Mouse (Mus musculus): ENCODE measurements around the gene Eepd1. TPM values are rescaled to one million over a fixed set of nuclear protein-coding genes. Genes with fewer than 3 reads are reported as not detected.

Gene Eepd1
- polyA plus RNA-seq, 1 experiment from 2014 or later: 5.8 TPM

DNA sequence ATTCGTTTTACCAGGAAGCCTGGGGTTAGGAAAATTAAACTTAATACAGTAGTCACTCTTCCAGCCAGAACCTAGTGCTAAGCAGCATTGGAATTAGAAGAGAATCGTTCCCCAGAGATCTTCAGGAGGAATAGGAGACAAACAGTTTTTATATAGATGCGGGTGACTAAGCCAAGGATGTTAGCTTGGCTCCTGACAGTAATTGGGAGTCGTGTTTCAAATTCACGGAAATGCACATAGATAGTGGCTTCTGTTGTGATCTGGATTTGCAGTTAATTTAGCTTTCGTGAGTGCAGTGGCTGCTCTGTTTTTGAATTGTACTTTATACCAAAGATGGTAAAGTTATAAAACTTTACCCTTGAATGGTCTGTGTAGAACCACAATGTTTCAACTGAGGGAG lies 73.9 kb downstream of the Eepd1 start:
- no peak overlapping the region for H3K4me2 ChIP-seq (replicated peaks; ENCODE audit: low read depth, low read length)
- no peak overlapping the region for H3K4me3 ChIP-seq (ENCODE audit: low read depth, low read length)
- H3K36me3 ChIP-seq (ENCODE audit: control insufficient read depth, insufficient read depth, low read length): no peaks in the 10 kb centered on the region
- no peaks in the 10 kb centered on the region for H3K9me3 ChIP-seq (ENCODE audit: control insufficient read depth, low read length)
- no peaks in the 10 kb centered on the region for H3K27me3 ChIP-seq (ENCODE audit: control insufficient read depth, insufficient read depth, low read length)
- no peak overlapping the region for H3K27ac ChIP-seq (ENCODE audit: low read depth, low read length)
- no peak for ATAC-seq (ENCODE audit: low FRiP score)
- H3K4me1 ChIP-seq (replicated peaks; ENCODE audit: control insufficient read depth, insufficient read depth, low read length): no peaks in the 10 kb centered on the region
- H3K9ac ChIP-seq (ENCODE audit: low read depth, low read length): no peak overlapping the region
- DNase-seq (ENCODE audit: low spot score): no peak
- WGBS: 84% methylated on average over 6 of the region's 6 CpGs

GRCm38 (mm10) chr9:25556008-25556407 lies 74.7 kb downstream of the Eepd1 start:
- Histone ChIP-seq H3K4me3 (ENCODE audit: low read depth, low read length) (no peak overlapping the region), H3K9me3 (ENCODE audit: control insufficient read depth, low read length) (no peaks in the 10 kb centered on the region), H3K4me1 (replicated peaks; ENCODE audit: control insufficient read depth, insufficient read depth, low read length) (no peaks in the 10 kb centered on the region), H3K36me3 (ENCODE audit: control insufficient read depth, insufficient read depth, low read length) (no peaks in the 10 kb centered on the region), H3K9ac (ENCODE audit: low read depth, low read length) (no peak overlapping the region), H3K27me3 (ENCODE audit: control insufficient read depth, insufficient read depth, low read length) (no peaks in the 10 kb centered on the region), H3K27ac (ENCODE audit: low read depth, low read length) (no peak overlapping the region), H3K4me2 (replicated peaks; ENCODE audit: low read depth, low read length) (no peak overlapping the region)
- DNase-seq (ENCODE audit: low spot score) (no peak), ATAC-seq (ENCODE audit: low FRiP score) (no peak)
- WGBS: 93% methylated on average over 3 of the region's 3 CpGs

DNA sequence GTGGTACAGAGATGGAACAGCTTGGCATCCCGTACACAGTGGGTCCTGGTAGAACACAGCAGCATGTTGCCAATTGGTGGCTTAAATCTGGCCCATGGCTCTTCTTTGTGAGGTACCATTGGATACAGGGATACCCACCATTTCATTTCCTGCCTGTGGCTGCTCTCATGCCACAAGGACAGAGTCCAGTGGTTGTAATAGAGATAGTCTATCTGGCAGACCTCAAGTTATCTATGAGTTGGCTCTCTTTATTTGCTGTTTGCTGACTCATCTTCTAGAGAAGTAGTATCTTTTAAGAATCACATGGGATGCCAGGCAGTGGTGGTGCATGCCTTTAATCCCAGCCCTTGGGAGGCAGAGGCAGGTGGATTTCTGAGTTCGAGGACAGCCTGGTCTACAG lies 76.0 kb downstream of the Eepd1 start:
- ATAC-seq (ENCODE audit: low FRiP score): no peak
- no peak overlapping the region for H3K4me3 ChIP-seq (ENCODE audit: low read depth, low read length)
- H3K4me1 ChIP-seq (replicated peaks; ENCODE audit: control insufficient read depth, insufficient read depth, low read length): no peaks in the 10 kb centered on the region
- 91% methylated on average over 2 of the region's 2 CpGs for WGBS
- H3K36me3 ChIP-seq (ENCODE audit: control insufficient read depth, insufficient read depth, low read length): no peaks in the 10 kb centered on the region
- DNase-seq (ENCODE audit: low spot score): no peak
- H3K4me2 ChIP-seq (replicated peaks; ENCODE audit: low read depth, low read length): no peak overlapping the region
- no peaks in the 10 kb centered on the region for H3K27me3 ChIP-seq (ENCODE audit: control insufficient read depth, insufficient read depth, low read length)
- H3K27ac ChIP-seq (ENCODE audit: low read depth, low read length): no peak overlapping the region
- no peaks in the 10 kb centered on the region for H3K9me3 ChIP-seq (ENCODE audit: control insufficient read depth, low read length)
- H3K9ac ChIP-seq (ENCODE audit: low read depth, low read length): no peak overlapping the region

GRCm38 (mm10) chr9:25558834-25559233 lies 77.5 kb downstream of the Eepd1 start:
- H3K27ac ChIP-seq (ENCODE audit: low read depth, low read length): no peak overlapping the region
- H3K4me1 ChIP-seq (replicated peaks; ENCODE audit: control insufficient read depth, insufficient read depth, low read length): no peaks in the 10 kb centered on the region
- H3K4me2 ChIP-seq (replicated peaks; ENCODE audit: low read depth, low read length): no peak overlapping the region
- WGBS: 92% methylated on average over 3 of the region's 3 CpGs
- H3K9ac ChIP-seq (ENCODE audit: low read depth, low read length): no peak overlapping the region
- DNase-seq (ENCODE audit: low spot score): no peak
- ATAC-seq (ENCODE audit: low FRiP score): no peak
- no peaks in the 10 kb centered on the region for H3K36me3 ChIP-seq (ENCODE audit: control insufficient read depth, insufficient read depth, low read length)
- H3K9me3 ChIP-seq (ENCODE audit: control insufficient read depth, low read length): no peaks in the 10 kb centered on the region
- H3K27me3 ChIP-seq (ENCODE audit: control insufficient read depth, insufficient read depth, low read length): no peaks in the 10 kb centered on the region
- no peak overlapping the region for H3K4me3 ChIP-seq (ENCODE audit: low read depth, low read length)

GRCm38 (mm10) chr9:25560016-25560758 lies 78.8 kb downstream of the Eepd1 start:
- Histone ChIP-seq H3K27me3 (ENCODE audit: control insufficient read depth, insufficient read depth, low read length) (no peaks in the 10 kb centered on the region), H3K9me3 (ENCODE audit: control insufficient read depth, low read length) (no peaks in the 10 kb centered on the region), H3K27ac (ENCODE audit: low read depth, low read length) (no peak overlapping the region), H3K9ac (ENCODE audit: low read depth, low read length) (no peak overlapping the region), H3K36me3 (ENCODE audit: control insufficient read depth, insufficient read depth, low read length) (no peaks in the 10 kb centered on the region), H3K4me2 (replicated peaks; ENCODE audit: low read depth, low read length) (no peak overlapping the region), H3K4me1 (replicated peaks; ENCODE audit: control insufficient read depth, insufficient read depth, low read length) (no peaks in the 10 kb centered on the region), H3K4me3 (ENCODE audit: low read depth, low read length) (no peak overlapping the region)
- 90% methylated on average over 9 of the region's 9 CpGs for WGBS
- DNase-seq (ENCODE audit: low spot score) (no peak), ATAC-seq (ENCODE audit: low FRiP score) (no peak)

DNA sequence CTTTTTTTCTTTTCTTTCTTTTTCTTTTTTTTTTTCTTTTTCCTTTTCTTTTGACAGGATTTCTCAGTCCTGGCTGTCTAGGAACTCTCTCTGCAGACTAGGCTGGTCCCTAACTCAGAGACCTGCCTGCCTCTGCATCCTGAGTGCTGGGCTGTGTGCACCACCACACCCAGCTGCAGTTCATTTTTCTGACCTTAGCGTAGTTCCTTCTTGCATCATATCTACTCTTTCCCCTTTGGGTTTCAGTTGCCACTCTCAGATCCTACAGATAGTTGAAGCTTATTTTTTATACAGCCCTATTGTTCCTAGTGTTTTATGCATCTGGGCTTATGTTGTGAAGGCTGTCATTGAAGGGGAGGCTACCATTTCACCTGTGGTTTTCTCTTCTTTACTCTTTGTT lies 79.8 kb downstream of the Eepd1 start:
- Histone ChIP-seq H3K27me3 (ENCODE audit: control insufficient read depth, insufficient read depth, low read length) (no peaks in the 10 kb centered on the region), H3K4me3 (ENCODE audit: low read depth, low read length) (no peak overlapping the region), H3K9ac (ENCODE audit: low read depth, low read length) (no peak overlapping the region), H3K9me3 (ENCODE audit: control insufficient read depth, low read length) (no peaks in the 10 kb centered on the region), H3K36me3 (ENCODE audit: control insufficient read depth, insufficient read depth, low read length) (no peaks in the 10 kb centered on the region), H3K4me2 (replicated peaks; ENCODE audit: low read depth, low read length) (no peak overlapping the region), H3K27ac (ENCODE audit: low read depth, low read length) (no peak overlapping the region), H3K4me1 (replicated peaks; ENCODE audit: control insufficient read depth, insufficient read depth, low read length) (no peaks in the 10 kb centered on the region)
- WGBS: 96% methylated on average over 1 of the region's 1 CpGs
- no peak for ATAC-seq (ENCODE audit: low FRiP score)
- DNase-seq (ENCODE audit: low spot score): no peak

DNA sequence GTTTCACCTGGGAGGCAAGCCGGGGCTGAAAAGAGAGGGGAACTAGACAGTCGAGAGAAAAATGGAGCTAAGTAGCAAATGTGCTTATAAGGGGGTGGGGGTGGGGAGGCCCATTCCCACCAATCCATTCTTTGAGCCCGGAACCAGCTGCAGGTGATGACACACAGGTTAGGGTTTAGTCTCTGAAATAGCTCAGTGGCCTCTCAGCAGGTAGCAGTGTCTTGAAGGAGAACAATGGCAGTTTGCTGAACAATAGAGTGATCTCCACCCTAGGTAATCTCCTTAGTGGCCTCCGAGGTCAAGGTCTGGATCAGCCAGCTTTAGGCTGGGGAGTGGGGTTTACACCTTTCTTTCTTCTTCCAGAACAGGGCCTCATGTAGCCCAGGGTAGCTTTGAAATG lies 82.5 kb downstream of the Eepd1 start:
- 81% methylated on average over 4 of the region's 4 CpGs for WGBS
- DNase-seq (ENCODE audit: low spot score): no peak
- H3K27me3 ChIP-seq (ENCODE audit: control insufficient read depth, insufficient read depth, low read length): no peaks in the 10 kb centered on the region

GRCm38 (mm10) chr9:25567071-25567470 lies 85.7 kb downstream of the Eepd1 start:
- no peak overlapping the region for H3K27ac ChIP-seq (ENCODE audit: low read depth, low read length)
- no peak overlapping the region for H3K9ac ChIP-seq (ENCODE audit: low read depth, low read length)
- H3K9me3 ChIP-seq (ENCODE audit: control insufficient read depth, low read length): no peaks in the 10 kb centered on the region
- DNase-seq (ENCODE audit: low spot score): no peak
- H3K36me3 ChIP-seq (ENCODE audit: control insufficient read depth, insufficient read depth, low read length): no peaks in the 10 kb centered on the region
- H3K4me1 ChIP-seq (replicated peaks; ENCODE audit: control insufficient read depth, insufficient read depth, low read length): no peaks in the 10 kb centered on the region
- ATAC-seq (ENCODE audit: low FRiP score): no peak
- no peaks in the 10 kb centered on the region for H3K27me3 ChIP-seq (ENCODE audit: control insufficient read depth, insufficient read depth, low read length)
- WGBS: 83% methylated on average over 5 of the region's 5 CpGs
- H3K4me2 ChIP-seq (replicated peaks; ENCODE audit: low read depth, low read length): no peak overlapping the region
- H3K4me3 ChIP-seq (ENCODE audit: low read depth, low read length): no peak overlapping the region

More for the DNA sequence above, 82.5 kb downstream of the Eepd1 start:
- H3K9ac ChIP-seq (ENCODE audit: low read depth, low read length): no peak overlapping the region
- no peaks in the 10 kb centered on the region for H3K4me1 ChIP-seq (replicated peaks; ENCODE audit: control insufficient read depth, insufficient read depth, low read length)
- H3K9me3 ChIP-seq (ENCODE audit: control insufficient read depth, low read length): no peaks in the 10 kb centered on the region
- ATAC-seq (ENCODE audit: low FRiP score): no peak
- H3K36me3 ChIP-seq (ENCODE audit: control insufficient read depth, insufficient read depth, low read length): no peaks in the 10 kb centered on the region
- H3K27ac ChIP-seq (ENCODE audit: low read depth, low read length): no peak overlapping the region
- H3K4me2 ChIP-seq (replicated peaks; ENCODE audit: low read depth, low read length): no peak overlapping the region
- no peak overlapping the region for H3K4me3 ChIP-seq (ENCODE audit: low read depth, low read length)

- no peak overlapping the region for H3K4me3 ChIP-seq (ENCODE audit: low read depth, low read length)
- H3K4me1 ChIP-seq (replicated peaks; ENCODE audit: control insufficient read depth, insufficient read depth, low read length): no peaks in the 10 kb centered on the region
- DNase-seq (ENCODE audit: low spot score) (no peak), ATAC-seq (ENCODE audit: low FRiP score) (no peak)
- no peaks in the 10 kb centered on the region for H3K9me3 ChIP-seq (ENCODE audit: control insufficient read depth, low read length)
- H3K36me3 ChIP-seq (ENCODE audit: control insufficient read depth, insufficient read depth, low read length): no peaks in the 10 kb centered on the region
- no peak overlapping the region for H3K9ac ChIP-seq (ENCODE audit: low read depth, low read length)
- no peaks in the 10 kb centered on the region for H3K27me3 ChIP-seq (ENCODE audit: control insufficient read depth, insufficient read depth, low read length)
- H3K27ac ChIP-seq (ENCODE audit: low read depth, low read length): no peak overlapping the region
- WGBS: 86% methylated on average over 3 of the region's 3 CpGs
- no peak overlapping the region for H3K4me2 ChIP-seq (replicated peaks; ENCODE audit: low read depth, low read length)
Observed at GRCm38 (mm10) chr9:25568783-25569182, 87.4 kb downstream of the Eepd1 start.
